Mouse (Mus musculus) liver, postnatal 0 days (tissue): ENCODE results near the gene Gpbp1. TPM values are rescaled to one million over a fixed set of nuclear protein-coding genes. Genes with fewer than 3 reads are reported as not detected.

ENCODE experiments used
- ATAC-seq: fragments of 200-750 bp; cut with Nextera tagmentation; 2 replicates; pipeline ENCODE4 v1.8.0; 2017; ENCODE audit warnings: mild to moderate bottlenecking, moderate library complexity
- DNase-seq: peaks from one replicate; pipeline ENCODE4 v3.0.0-alpha.2; 2016
- H3K27ac ChIP-seq: fragments of 300-500 bp; sonication (generic); 2 replicates; pipeline ENCODE4 v1.5.1; 2014; ENCODE audit warnings: antibody characterized with exemption, moderate library complexity, mild to moderate bottlenecking, low read depth
- H3K27me3 ChIP-seq: fragments of 300-500 bp; sonication (generic); 2 replicates; pipeline ENCODE4 v1.6.1; 2014; ENCODE audit warnings: low read length, control low read depth, mixed read lengths; ENCODE audit not compliant: insufficient read depth
- H3K36me3 ChIP-seq: fragments of 300-500 bp; sonication (generic); replicated peaks from 2 replicates; pipeline ENCODE4 v1.6.1; 2014; ENCODE audit warnings: mild to moderate bottlenecking, control low read depth, low read length, moderate library complexity, mixed read lengths; ENCODE audit not compliant: insufficient read depth
- H3K4me1 ChIP-seq: fragments of 300-500 bp; sonication (generic); 2 replicates; pipeline ENCODE4 v1.6.1; 2014; ENCODE audit warnings: antibody characterized with exemption, mild to moderate bottlenecking, control low read depth; ENCODE audit not compliant: insufficient read depth
- H3K4me2 ChIP-seq: fragments of 300-500 bp; sonication (generic); 2 replicates; pipeline ENCODE4 v1.6.1; 2014; ENCODE audit warnings: low read depth, mild to moderate bottlenecking, low read length, moderate library complexity, mixed read lengths
- H3K4me3 ChIP-seq: fragments of 300-500 bp; sonication (generic); 2 replicates; pipeline ENCODE4 v1.5.1; 2014; ENCODE audit warnings: low read depth, low read length
- H3K9ac ChIP-seq: fragments of 300-500 bp; sonication (generic); replicated peaks from 2 replicates; pipeline ENCODE4 v1.6.1; 2014; ENCODE audit warnings: mild to moderate bottlenecking, moderate library complexity
- H3K9me3 ChIP-seq: fragments of 300-500 bp; sonication (generic); 2 replicates; pipeline ENCODE4 v1.6.1; 2016; ENCODE audit warnings: mild to moderate bottlenecking, control low read depth, low read length, mixed read lengths
- CTCF ChIP-seq: sonication (generic); IDR thresholded peaks from 2 replicates; pipeline ENCODE4 v1.5.1; 2016; ENCODE audit warnings: antibody characterized with exemption, low read depth
- EP300 ChIP-seq: IDR thresholded peaks from 2 replicates; pipeline ENCODE4 v1.6.1; 2016; ENCODE audit warnings: antibody characterized with exemption, low read depth, mild to moderate bottlenecking
- WGBS: fragments of 180-500 bp; shearing (Covaris S2); extraction: QIAGEN DNeasy Blood & Tissue Kit; methylation state at CpG from one replicate; pipeline ENCODE4 v1.1.7; 2014; ENCODE audit not compliant: insufficient replicate concordance; 5-methylcytosine and 5-hydroxymethylcytosine counted together
- polyA plus RNA-seq: library from polyadenylated mRNA; unstranded; fragments of >200 nt; fragmentation: Nextera tagmentation; extraction: Ambion mirVana; gene quantifications from 2 replicates; pipeline ENCODE4 v1.2.1, GENCODE M21; 2015

Gene Gpbp1
- polyA plus RNA-seq, 1 experiment from 2014 or later = 25.2 TPM

DNA sequence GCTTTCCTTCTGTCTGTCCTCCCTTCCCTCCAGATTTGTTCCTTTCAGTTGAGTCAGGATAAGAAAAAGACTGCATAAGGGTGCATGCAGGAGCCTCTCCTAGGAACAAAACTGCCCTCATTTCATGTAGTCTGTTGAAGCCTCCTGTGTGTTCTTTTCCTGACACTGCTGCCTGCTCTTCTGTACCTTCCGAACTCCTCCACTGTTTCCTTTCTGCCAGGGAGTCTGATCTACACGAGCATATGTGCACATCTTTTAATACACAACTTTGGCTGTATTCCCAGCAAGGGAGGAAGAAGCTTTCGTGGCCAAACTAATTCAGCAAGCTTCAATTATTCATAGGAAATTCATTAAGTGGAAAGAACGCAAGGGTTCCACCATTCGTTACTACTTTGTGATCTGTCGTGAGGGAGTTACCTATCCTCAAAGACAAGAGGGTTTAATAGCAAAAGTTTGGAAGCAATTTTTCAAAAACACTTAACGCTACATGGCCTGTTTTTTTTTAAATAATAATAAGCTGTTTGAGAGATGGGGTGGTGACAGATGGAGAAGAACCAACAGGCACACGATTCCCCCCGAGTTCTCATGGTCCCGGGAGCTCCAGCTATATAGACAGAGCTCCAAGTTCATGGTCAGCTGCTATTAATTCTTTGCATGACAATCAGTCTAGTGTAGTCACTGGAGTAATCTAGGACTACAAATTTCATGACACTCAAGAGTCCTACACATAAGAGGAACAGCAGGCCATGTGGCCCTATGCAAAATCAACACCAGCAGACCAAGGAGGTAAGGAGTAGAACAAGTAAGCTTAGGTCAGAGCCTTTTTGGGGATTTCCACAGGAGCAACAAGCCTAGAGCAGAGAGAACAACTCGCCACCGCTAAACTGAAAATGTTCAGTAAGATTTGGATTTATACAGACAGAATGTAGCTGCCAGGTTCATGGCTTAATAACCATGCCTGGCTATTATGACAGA, 105.6 kb downstream of the Gpbp1 start:
- TF ChIP-seq CTCF = no peak
- no peak for TF ChIP-seq EP300
- WGBS = 79% methylated on average over 12 of the region's 12 CpGs
- Histone ChIP-seq H3K4me2 (no peak overlapping the region), H3K27me3 (no peaks in the 10 kb centered on the region), H3K27ac (no peak overlapping the region), H3K4me1 (no peaks in the 10 kb centered on the region), H3K9me3 (no peaks in the 10 kb centered on the region; the same call in 1 of the 2 replicates), H3K9ac (no peak overlapping the region), H3K4me3 (no peak overlapping the region), H3K36me3 (no peaks in the 10 kb centered on the region)
- DNase-seq (no peak), ATAC-seq (no peak)

Other genes starting within 250 kb of the Gpbp1 start
- gene Actbl2, start 235.1 kb downstream of the Gpbp1 start, polyA plus RNA-seq = not detected in 2 replicates
- gene Gm49496, start 59.8 kb upstream of the Gpbp1 start, polyA plus RNA-seq = 0.14 TPM in 1 of 2 replicates, not detected in the other
- gene Gm10198, start 102.7 kb upstream of the Gpbp1 start, polyA plus RNA-seq = not detected in 2 replicates
- gene Mier3, start 190.9 kb upstream of the Gpbp1 start, polyA plus RNA-seq = 7.3 and 8.0 TPM in 2 replicates